Mouse (Mus musculus) liver, embryonic 16.5 days (tissue): Measurements from ENCODE around the gene Bri3. TPM values are rescaled to one million over a fixed set of nuclear protein-coding genes. Genes with fewer than 3 reads are reported as not detected.

Source experiments
- ATAC-seq: fragments of 200-750 bp; cut with Nextera tagmentation; 2 replicates; pipeline ENCODE4 v1.8.0; 2017; ENCODE audit warnings: low read depth, mild to moderate bottlenecking, moderate number of reproducible peaks, moderate library complexity
- H3K27ac ChIP-seq: fragments of 300-500 bp; sonication (generic); 2 replicates; pipeline ENCODE4 v1.5.1; 2014; ENCODE audit warnings: mild to moderate bottlenecking, low read length
- H3K27me3 ChIP-seq: fragments of 300-500 bp; sonication (generic); 2 replicates; pipeline ENCODE4 v1.6.1; 2014; ENCODE audit warnings: low read depth, low read length, mixed read lengths; ENCODE audit not compliant: control insufficient read depth, insufficient read depth
- H3K36me3 ChIP-seq: fragments of 300-500 bp; sonication (generic); 2 replicates; pipeline ENCODE4 v1.6.1; 2014; ENCODE audit warnings: mild to moderate bottlenecking; ENCODE audit not compliant: control insufficient read depth, insufficient read depth
- H3K4me1 ChIP-seq: fragments of 300-500 bp; sonication (generic); 2 replicates; pipeline ENCODE4 v1.6.1; 2014; ENCODE audit warnings: low read depth, low read length, mixed read lengths; ENCODE audit not compliant: control insufficient read depth
- H3K4me2 ChIP-seq: fragments of 300-500 bp; sonication (generic); 2 replicates; pipeline ENCODE4 v1.6.1; 2014; ENCODE audit warnings: low read depth, low read length, mixed read lengths
- H3K4me3 ChIP-seq: fragments of 300-500 bp; sonication (generic); 2 replicates; pipeline ENCODE4 v1.5.1; 2014; ENCODE audit warnings: low read depth, mild to moderate bottlenecking, low read length
- H3K9ac ChIP-seq: fragments of 300-500 bp; sonication (generic); 2 replicates; pipeline ENCODE4 v1.6.1; 2014; ENCODE audit warnings: low read depth, low read length
- H3K9me3 ChIP-seq: fragments of 300-500 bp; sonication (generic); replicated peaks from 2 replicates; pipeline ENCODE4 v1.6.1; 2016; ENCODE audit warnings: low read length; ENCODE audit not compliant: control insufficient read depth
- WGBS: fragments of 180-500 bp; shearing (Covaris S2); extraction: QIAGEN DNeasy Blood & Tissue Kit; methylation state at CpG from one replicate; pipeline ENCODE4 v1.1.7; 2014; ENCODE audit not compliant: insufficient replicate concordance; 5-methylcytosine and 5-hydroxymethylcytosine counted together
- polyA plus RNA-seq: library from polyadenylated mRNA; unstranded; fragments of >200 nt; fragmentation: Nextera tagmentation; extraction: Ambion mirVana; gene quantifications from 2 replicates; pipeline ENCODE4 v1.2.1, GENCODE M21; 2015

Bri3 gene
- polyA plus RNA-seq, 1 experiment from 2014 or later, result 21.8 TPM

DNA sequence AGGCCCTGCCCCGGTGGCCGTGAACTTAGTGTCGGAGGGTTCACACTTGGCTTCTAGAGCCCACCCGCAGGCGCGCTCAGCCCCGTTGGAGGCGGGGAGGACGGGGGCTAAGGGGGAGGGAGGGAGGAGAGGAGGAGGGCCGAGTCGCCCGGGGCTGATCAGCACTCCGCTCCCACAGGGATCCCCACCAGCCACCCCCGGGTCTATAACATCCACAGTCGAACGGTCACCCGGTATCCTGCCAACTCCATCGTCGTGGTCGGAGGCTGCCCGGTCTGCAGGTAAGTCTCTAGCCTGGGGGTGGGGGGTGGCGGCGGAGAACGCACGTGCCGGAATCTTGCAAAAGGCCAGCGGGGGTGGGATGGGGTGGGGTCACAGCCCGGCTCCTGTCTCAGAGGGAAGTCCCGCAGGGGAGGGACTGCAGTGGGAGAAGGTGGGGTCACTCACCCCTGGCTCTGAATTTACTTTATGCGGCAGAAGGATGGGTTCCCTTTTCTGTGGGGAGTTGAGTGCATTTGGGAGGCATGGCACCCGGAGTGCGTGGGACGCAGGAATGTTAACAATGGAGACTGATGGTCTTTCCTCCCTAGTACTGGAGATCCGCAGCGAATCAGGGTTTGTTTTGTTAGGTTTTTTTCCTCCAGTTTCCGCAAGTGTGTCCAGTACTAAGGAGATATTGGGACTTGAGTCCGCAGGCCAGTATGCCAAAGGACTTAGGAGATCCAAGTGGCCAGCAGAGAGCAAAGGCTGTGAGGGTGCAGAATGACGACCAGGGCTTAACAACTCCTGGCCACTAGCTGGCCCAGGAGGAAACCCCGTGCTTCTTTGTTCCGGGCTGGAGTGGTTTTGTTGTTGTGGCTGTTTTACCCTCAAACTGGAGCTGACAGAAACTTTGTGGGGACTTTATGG is 11.6 kb downstream of the Bri3 start:
- peak; percentile 17; the same call in 1 of the 2 replicates for ATAC-seq
- no peaks in the 10 kb centered on the region for H3K36me3 ChIP-seq
- H3K27ac ChIP-seq, result peak overlapping the region; percentile 77
- peaks cover 6% of the 10 kb centered on the region; the same call in 1 of the 2 replicates for H3K27me3 ChIP-seq
- peak overlapping the region; percentile 86 for H3K4me3 ChIP-seq
- H3K9ac ChIP-seq, result peak overlapping the region; percentile 93
- peak overlapping the region; percentile 100 for H3K4me2 ChIP-seq
- peaks cover 37% of the 10 kb centered on the region for H3K4me1 ChIP-seq
- WGBS, result under 1% methylated on average over 35 of the region's 40 CpGs
- H3K9me3 ChIP-seq, result no peaks in the 10 kb centered on the region

DNA sequence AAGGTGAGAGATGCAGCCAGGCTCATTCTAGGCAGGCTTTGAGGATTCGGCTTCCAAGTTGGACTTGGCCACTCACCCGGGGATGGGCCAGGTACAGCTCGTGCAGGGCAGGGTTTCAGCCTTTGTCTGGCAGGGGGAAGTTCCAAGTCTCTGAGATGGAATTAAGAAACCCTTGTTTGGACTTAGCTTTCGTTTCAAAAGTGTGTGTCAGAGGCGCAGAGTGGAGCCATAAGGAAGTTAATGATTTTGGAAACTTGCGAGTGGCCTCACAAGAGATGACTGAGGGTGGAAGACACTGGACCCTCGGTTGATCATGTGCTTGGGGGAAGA is 12.3 kb downstream of the Bri3 start:
- H3K4me2 ChIP-seq, result peak overlapping the region; percentile 100
- no peaks in the 10 kb centered on the region for H3K36me3 ChIP-seq
- H3K4me1 ChIP-seq, result peaks cover 37% of the 10 kb centered on the region
- peak overlapping the region; percentile 77 for H3K27ac ChIP-seq
- no peaks in the 10 kb centered on the region for H3K9me3 ChIP-seq
- 17% methylated on average over 7 of the region's 7 CpGs for WGBS
- no peak for ATAC-seq
- H3K4me3 ChIP-seq, result peak overlapping the region; percentile 86
- H3K9ac ChIP-seq, result peak overlapping the region; percentile 93
- H3K27me3 ChIP-seq, result peaks cover 6% of the 10 kb centered on the region; the same call in 1 of the 2 replicates

DNA sequence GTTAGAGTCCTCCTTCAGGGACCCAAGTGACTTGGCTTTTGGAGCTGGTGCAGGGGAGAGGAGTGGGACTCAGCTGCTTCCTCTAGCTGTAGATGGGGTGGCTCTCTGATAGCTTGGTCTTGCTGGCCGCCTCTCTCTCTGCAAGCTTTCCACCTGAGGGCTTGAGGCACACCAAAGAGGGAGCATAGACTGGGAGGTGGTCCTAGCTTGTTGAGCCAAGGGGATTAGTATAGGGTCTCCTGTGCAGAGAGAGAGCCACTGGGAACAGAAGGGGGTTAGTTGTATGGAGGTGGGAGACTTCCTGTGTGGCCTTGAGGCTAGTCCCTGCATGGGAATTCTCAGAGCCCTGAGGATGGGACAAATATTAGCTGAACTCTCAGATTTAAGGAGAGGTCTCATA is 12.7 kb downstream of the Bri3 start:
- Histone ChIP-seq H3K4me3 (peak overlapping the region; percentile 86), H3K9me3 (no peaks in the 10 kb centered on the region), H3K9ac (0 out of 2 replicates have a peak overlapping the region, but pooled peaks have one; percentile 93), H3K36me3 (no peaks in the 10 kb centered on the region), H3K4me1 (peaks cover 37% of the 10 kb centered on the region), H3K27me3 (peaks cover 6% of the 10 kb centered on the region; the same call in 1 of the 2 replicates), H3K4me2 (peak overlapping the region; percentile 100), H3K27ac (no peak overlapping the region; the same call in 1 of the 2 replicates)
- ATAC-seq, result no peak
- WGBS, result 60% methylated on average over 1 of the region's 1 CpGs

DNA sequence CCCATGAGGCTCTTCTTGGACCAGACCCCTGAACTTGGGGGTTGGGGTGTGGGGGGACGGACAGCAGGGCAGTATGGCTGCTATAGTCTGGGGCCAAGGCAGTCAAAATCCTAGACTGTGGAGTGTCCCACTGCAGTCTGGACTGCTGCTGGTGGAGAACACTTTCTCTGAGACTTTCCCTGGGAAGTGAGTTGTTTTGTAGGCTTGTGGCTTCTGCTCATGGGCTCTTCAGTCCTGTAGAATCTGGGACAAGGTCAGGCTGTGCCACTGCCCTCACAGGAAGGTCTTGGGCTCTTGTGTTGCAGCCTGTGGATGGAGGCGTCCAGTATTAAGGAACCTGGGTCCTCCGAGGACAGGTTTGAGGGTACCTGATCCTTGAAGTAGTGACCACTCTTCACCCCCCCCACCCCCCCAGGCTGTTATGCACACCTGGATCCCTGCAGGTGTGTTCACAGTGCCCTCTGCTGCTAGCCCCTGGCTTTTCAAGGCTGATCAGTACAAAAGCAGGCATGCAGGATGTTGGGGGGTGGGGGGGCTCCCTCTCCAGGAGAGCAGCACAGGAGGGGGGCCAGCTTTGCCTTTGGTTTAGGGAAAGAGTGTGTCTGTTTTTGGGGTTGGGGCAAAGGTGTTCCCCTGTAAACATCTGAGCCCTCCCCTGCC is 13.3 kb downstream of the Bri3 start:
- 76% methylated on average over 3 of the region's 3 CpGs for WGBS
- ATAC-seq, result no peak

DNA sequence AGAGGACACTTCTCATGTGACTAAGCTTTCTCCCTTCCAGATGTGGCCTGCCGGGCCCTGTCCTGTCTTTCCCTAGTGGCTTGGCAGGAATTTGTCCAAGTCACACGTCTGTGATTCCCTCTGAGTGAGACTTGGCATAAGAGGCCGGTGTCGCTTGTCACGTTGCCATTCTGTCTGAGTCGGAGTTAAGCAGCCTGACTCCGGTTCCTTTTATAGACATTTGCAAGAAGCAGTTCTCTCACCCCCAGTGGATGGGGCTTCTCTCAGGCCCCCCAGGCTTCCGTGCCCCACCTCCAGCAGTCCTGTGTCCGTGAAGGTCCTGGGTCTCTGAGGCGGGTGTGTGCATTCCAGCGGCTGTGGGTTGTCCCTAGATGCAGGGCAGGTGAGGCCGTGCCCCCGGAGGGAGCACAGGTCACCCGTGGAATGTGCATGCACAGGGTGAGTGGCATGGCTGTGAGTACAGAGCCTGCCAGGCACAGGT is 13.9 kb downstream of the Bri3 start:
- WGBS, result 65% methylated on average over 14 of the region's 14 CpGs
- no peak overlapping the region for H3K4me2 ChIP-seq
- H3K4me1 ChIP-seq, result peaks cover 37% of the 10 kb centered on the region
- no peaks in the 10 kb centered on the region for H3K9me3 ChIP-seq
- H3K27ac ChIP-seq, result no peak overlapping the region
- peaks cover 6% of the 10 kb centered on the region; the same call in 1 of the 2 replicates for H3K27me3 ChIP-seq
- no peak for ATAC-seq
- no peaks in the 10 kb centered on the region for H3K36me3 ChIP-seq
- no peak overlapping the region for H3K4me3 ChIP-seq
- no peak overlapping the region for H3K9ac ChIP-seq

More for the DNA sequence above, 13.3 kb downstream of the Bri3 start:
- no peaks in the 10 kb centered on the region for H3K36me3 ChIP-seq
- H3K9me3 ChIP-seq, result no peaks in the 10 kb centered on the region
- peaks cover 6% of the 10 kb centered on the region; the same call in 1 of the 2 replicates for H3K27me3 ChIP-seq
- H3K9ac ChIP-seq, result no peak overlapping the region
- H3K4me3 ChIP-seq, result no peak overlapping the region
- peaks cover 37% of the 10 kb centered on the region for H3K4me1 ChIP-seq
- H3K27ac ChIP-seq, result no peak overlapping the region
- no peak overlapping the region; the same call in 1 of the 2 replicates for H3K4me2 ChIP-seq

DNA sequence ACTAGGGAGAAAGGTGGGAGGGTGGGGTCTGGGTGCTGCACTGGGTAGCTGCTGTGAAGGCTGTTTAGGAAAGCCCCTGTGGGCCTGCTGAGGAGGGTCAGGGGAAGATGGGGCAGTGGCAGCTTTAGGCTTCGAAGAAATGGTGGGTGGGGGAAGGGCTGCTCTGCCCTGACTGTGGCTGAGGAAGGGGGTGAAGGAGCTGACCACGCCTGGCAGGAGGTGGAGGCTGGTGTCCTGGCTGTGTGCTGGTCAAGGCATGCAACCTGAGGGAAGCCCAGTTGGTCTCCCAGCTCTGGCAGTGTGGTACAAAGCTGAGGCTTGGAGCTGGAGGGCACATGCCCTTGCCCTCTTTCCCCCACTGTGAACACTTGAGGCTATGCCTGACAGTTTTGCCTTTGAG is 14.4 kb downstream of the Bri3 start:
- Histone ChIP-seq H3K4me3 (no peak overlapping the region), H3K9me3 (no peaks in the 10 kb centered on the region), H3K4me2 (no peak overlapping the region), H3K27me3 (peaks cover 6% of the 10 kb centered on the region; the same call in 1 of the 2 replicates), H3K27ac (no peak overlapping the region), H3K4me1 (peaks cover 37% of the 10 kb centered on the region), H3K36me3 (no peaks in the 10 kb centered on the region), H3K9ac (no peak overlapping the region)
- ATAC-seq, result no peak
- WGBS, result 26% methylated on average over 2 of the region's 2 CpGs

DNA sequence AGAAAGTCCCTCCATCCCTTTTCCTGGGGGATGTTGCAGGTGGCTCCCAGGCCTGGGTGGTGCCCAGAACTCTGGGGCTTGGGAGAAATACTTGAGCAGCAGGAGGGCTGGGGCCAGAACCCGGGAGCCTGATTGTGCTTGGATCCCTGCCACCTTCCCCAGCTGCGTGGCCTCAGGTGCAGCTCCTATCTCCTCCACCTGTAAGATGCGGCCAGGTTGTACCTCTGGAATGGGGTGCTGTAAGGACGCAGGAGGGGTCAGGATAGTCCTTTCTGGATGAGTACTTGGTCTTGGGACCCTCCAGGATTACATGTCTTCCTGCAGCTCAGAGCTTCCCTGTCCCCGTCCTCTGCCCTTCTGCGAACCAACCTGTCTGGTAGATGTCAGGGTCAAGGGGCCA is 15.0 kb downstream of the Bri3 start:
- Histone ChIP-seq H3K9me3 (no peaks in the 10 kb centered on the region), H3K4me1 (peaks cover 35% of the 10 kb centered on the region), H3K27ac (no peak overlapping the region), H3K9ac (no peak overlapping the region), H3K36me3 (no peaks in the 10 kb centered on the region), H3K27me3 (peaks cover 6% of the 10 kb centered on the region; the same call in 1 of the 2 replicates), H3K4me2 (no peak overlapping the region), H3K4me3 (no peak overlapping the region)
- 76% methylated on average over 6 of the region's 6 CpGs for WGBS
- no peak for ATAC-seq

DNA sequence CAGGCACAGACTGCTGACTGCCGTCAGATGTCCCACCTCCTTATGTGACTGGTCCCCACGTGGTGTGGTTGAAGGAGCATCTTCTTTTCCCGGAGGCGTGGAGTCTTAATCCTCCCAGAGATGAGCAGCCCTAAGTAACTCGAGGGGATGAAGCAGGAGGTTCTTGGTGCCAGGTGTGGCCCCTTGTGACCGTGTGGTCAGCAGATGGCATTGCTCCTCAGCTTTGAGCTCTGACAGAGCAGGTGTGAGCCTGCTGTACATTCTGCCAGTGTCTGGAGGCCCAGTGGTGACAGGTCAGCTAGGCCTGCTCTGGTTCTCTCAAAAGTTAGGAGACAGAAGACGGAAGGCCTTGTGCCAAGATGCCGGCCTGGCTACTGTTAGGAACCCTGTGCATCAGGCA is 16.2 kb downstream of the Bri3 start:
- no peaks in the 10 kb centered on the region for H3K9me3 ChIP-seq
- 0 out of 2 replicates have a peak, but pooled peaks cover 2% of the 10 kb centered on the region for H3K36me3 ChIP-seq
- no peak overlapping the region for H3K4me2 ChIP-seq
- H3K4me1 ChIP-seq, result peaks cover 28% of the 10 kb centered on the region
- 72% methylated on average over 8 of the region's 8 CpGs for WGBS
- H3K9ac ChIP-seq, result no peak overlapping the region
- no peak overlapping the region for H3K27ac ChIP-seq
- H3K4me3 ChIP-seq, result no peak overlapping the region
- peaks cover 6% of the 10 kb centered on the region; the same call in 1 of the 2 replicates for H3K27me3 ChIP-seq
- no peak for ATAC-seq
